Mouse (Mus musculus): Measurements from ENCODE around the gene Wasf2.

GRCm38 (mm10) chr4:133155006-133155405 is 24.7 kb downstream of the Wasf2 start:
- TF ChIP-seq CTCF (IDR thresholded peaks at IDR 0.05; ENCODE audit: extremely low read depth, insufficient read depth, low read length) (no peak), POLR2A (IDR thresholded peaks at IDR 0.05; ENCODE audit: extremely low read depth, insufficient read depth, low read length) (no peak)

All from cortical plate, adult 2 months (tissue).